Mouse (Mus musculus) stomach, postnatal 0 days (tissue): ENCODE measurements at regions not wholly inside any gene's neighbourhood (a gene's known extent, or its start where the extent isn't known, plus 50 kb on each side); places are given as distances from the start of the nearest gene placed in this dataset.

Source experiments
- ATAC-seq: fragments of 200-750 bp; cut with Nextera tagmentation; 2 replicates; pipeline ENCODE4 v1.8.0; 2017; ENCODE audit not compliant: low FRiP score, low TSS enrichment
- DNase-seq: peaks from one replicate; pipeline ENCODE4 v3.0.0-alpha.2; 2016; ENCODE audit warnings: low spot score
- H3K27ac ChIP-seq: fragments of 300-500 bp; sonication (generic); replicated peaks from 2 replicates; pipeline ENCODE4 v1.5.1; 2014; ENCODE audit warnings: mild to moderate bottlenecking, control low read depth
- H3K27me3 ChIP-seq: fragments of 300-500 bp; sonication (generic); 2 replicates; pipeline ENCODE4 v1.6.1; 2014; ENCODE audit warnings: low read length; ENCODE audit not compliant: control insufficient read depth, insufficient read depth
- H3K36me3 ChIP-seq: fragments of 300-500 bp; sonication (generic); 2 replicates; pipeline ENCODE4 v1.6.1; 2014; ENCODE audit warnings: low read length, mixed read lengths; ENCODE audit not compliant: control insufficient read depth, insufficient read depth
- H3K4me1 ChIP-seq: fragments of 300-500 bp; sonication (generic); replicated peaks from 2 replicates; pipeline ENCODE4 v1.6.1; 2014; ENCODE audit warnings: antibody characterized with exemption; ENCODE audit not compliant: control insufficient read depth, insufficient read depth
- H3K4me2 ChIP-seq: fragments of 300-500 bp; sonication (generic); replicated peaks from 2 replicates; pipeline ENCODE4 v1.6.1; 2014; ENCODE audit warnings: low read depth, mild to moderate bottlenecking, control low read depth, moderate library complexity
- H3K4me3 ChIP-seq: fragments of 300-500 bp; sonication (generic); 2 replicates; pipeline ENCODE4 v1.5.1; 2014; ENCODE audit warnings: low read depth, low read length, control low read depth
- H3K9ac ChIP-seq: fragments of 300-500 bp; sonication (generic); 2 replicates; pipeline ENCODE4 v1.6.1; 2014; ENCODE audit warnings: mild to moderate bottlenecking, low read length, control low read depth, mixed read lengths
- H3K9me3 ChIP-seq: fragments of 300-500 bp; sonication (generic); 2 replicates; pipeline ENCODE4 v1.6.1; 2016; ENCODE audit warnings: low read length; ENCODE audit not compliant: control insufficient read depth
- CTCF ChIP-seq: IDR thresholded peaks from 2 replicates; pipeline ENCODE4 v1.5.1; 2016; ENCODE audit warnings: antibody characterized with exemption, low read depth, mild to moderate bottlenecking, moderate library complexity
- EP300 ChIP-seq: optimal IDR thresholded peaks from 2 replicates; pipeline ENCODE3; 2016; ENCODE audit warnings: antibody characterized with exemption
- WGBS: fragments of 180-500 bp; shearing (Covaris S2); extraction: QIAGEN DNeasy Blood & Tissue Kit; methylation state at CpG from one replicate; pipeline ENCODE4 v1.1.7; 2014; 5-methylcytosine and 5-hydroxymethylcytosine counted together

- H3K27me3 ChIP-seq, result no peaks in the 10 kb centered on the region
- ATAC-seq (no peak), DNase-seq (no peak)
- H3K4me1 ChIP-seq, result no peaks in the 10 kb centered on the region
- H3K36me3 ChIP-seq, result no peaks in the 10 kb centered on the region
- no peak overlapping the region for H3K9ac ChIP-seq
- no peak for TF ChIP-seq EP300
- peak; percentile 69 for TF ChIP-seq CTCF
- H3K4me3 ChIP-seq, result no peak overlapping the region
- no peak overlapping the region for H3K27ac ChIP-seq
- no peak overlapping the region for H3K4me2 ChIP-seq
- no peaks in the 10 kb centered on the region for H3K9me3 ChIP-seq
Measured at GRCm38 (mm10) chr3:44912664-44913063, 465.5 kb upstream of the Pcdh10 start.

GRCm38 (mm10) chr3:44914321-44914720 is 463.9 kb upstream of the Pcdh10 start:
- ATAC-seq (no peak), DNase-seq (no peak)
- H3K36me3 ChIP-seq, result no peaks in the 10 kb centered on the region
- TF ChIP-seq EP300 (no peak), CTCF (no peak)
- H3K27me3 ChIP-seq, result no peaks in the 10 kb centered on the region
- WGBS, result 63% methylated on average over 3 of the region's 3 CpGs
- no peaks in the 10 kb centered on the region for H3K9me3 ChIP-seq
- H3K4me3 ChIP-seq, result no peak overlapping the region
- no peak overlapping the region for H3K4me2 ChIP-seq
- no peaks in the 10 kb centered on the region for H3K4me1 ChIP-seq
- H3K9ac ChIP-seq, result no peak overlapping the region
- no peak overlapping the region for H3K27ac ChIP-seq
